Mouse (Mus musculus): ENCODE measurements around the gene Calr4. TPM values are rescaled to one million over a fixed set of nuclear protein-coding genes. Genes with fewer than 3 reads are reported as not detected.

The Calr4 gene
- total RNA-seq (2021) = 1 to 10 TPM in 1 of 2 experiments, under 1 TPM in 1; 0.79 to 1.1 TPM
- long read RNA-seq, experiment 1, partial matches to known transcripts = 1 of 3 reads
- long read RNA-seq, experiment 1, other reads (novel, unspliced or antisense) = 2 of 3 reads
- long read RNA-seq, experiment 2 = 0 reads

DNA sequence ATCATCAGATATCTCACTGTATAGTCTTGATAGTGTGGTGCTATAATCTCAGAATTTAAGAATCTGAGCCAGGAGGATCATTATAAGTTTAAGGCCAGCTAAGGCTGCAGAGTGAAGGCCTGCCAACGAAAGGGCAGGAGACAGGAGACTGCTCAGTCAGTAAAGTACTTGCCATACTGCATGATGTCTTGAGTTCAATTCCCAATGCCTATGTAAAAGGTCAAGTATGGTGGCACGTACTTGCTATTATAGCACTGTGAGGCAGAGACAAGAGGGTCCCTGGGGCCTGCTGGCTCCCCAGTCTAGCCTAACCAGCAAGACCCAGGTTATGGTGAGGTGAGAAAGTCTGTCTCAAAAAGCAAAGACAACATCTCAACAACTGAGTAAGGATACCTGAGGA, at the start of gene Calr4:
TSS of gene Calr4 (plus strand) at position 301 of the 400 bp plus-strand sequence.
- DNase-seq = no peak

DNA sequence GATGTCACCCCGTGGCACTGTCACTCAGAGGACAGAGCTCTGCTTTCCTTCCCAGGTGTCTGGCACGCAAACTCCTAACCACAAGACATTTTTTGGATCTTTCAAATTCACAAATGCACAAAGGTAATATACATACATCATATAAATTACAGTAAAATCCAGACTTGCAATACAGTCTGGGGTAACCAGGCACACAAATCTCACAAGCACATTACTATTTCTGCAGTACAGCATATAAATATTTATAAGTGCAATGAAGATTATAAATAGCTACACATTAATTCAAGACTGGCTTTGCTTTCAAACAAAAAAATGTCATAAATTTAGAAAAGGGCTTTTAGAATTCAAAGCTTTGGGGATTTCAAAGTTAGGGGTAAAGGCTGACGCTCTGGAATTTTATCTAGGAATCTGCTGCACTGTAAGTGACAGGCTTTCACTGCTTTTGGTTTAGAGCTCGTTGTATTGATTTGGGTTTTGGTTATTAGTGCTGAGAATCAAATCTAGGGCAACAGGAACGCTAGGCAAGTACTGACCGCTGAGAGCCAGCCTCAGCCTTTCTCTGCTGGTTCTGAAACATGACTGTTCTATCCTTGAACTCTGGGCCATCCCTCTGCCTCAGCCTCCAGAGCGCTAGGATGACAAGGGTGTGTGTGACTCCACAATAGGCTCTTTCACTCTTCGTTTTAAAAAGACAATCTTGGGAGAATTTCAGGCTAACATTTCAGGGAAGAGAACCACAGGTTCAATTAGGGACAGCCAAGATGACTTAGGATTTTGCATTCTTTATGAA, 48.5 kb upstream of the Calr4 start:
- DNase-seq = peak in 1 of 2 experiments; percentile 20

DNA sequence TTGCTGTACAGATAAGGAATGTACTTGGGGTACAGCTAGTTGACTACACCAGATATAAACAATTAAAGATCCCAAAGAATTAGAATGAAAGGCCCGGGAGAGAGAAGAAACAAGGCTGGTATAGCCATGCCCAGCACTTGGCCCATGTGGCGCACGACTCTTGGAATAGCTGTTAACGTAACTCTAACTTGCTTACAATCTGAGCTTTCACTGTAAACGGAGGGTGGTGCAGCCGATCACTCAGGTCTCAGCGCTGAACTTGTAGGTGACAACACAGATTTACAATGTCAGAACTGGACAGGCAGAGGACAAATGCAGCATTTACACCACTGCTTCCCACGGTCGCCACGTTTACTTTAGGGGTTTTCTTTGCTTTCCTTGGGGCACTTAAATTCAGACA, 42.7 kb upstream of the Calr4 start:
- no peak for DNase-seq

DNA sequence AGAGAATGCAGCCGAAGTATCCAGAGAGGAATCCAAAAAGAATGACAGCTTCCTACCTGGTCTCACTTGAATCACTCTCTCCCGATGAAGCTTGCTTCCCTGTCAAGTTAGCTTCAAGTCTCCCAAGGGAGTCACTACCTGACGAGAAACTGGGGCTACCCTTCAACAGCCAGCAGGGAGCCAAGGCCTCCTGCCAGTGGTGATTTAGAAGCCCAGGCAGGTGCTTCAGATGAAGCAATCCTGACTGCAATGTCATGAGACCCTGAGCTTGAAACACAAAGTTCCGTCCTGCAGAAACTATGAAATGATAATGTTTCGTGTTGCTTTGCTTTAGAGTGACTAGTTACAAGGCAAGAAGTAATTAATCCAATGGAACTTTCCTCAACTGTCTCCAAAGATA, 40.4 kb upstream of the Calr4 start:
- no peak for DNase-seq

DNA sequence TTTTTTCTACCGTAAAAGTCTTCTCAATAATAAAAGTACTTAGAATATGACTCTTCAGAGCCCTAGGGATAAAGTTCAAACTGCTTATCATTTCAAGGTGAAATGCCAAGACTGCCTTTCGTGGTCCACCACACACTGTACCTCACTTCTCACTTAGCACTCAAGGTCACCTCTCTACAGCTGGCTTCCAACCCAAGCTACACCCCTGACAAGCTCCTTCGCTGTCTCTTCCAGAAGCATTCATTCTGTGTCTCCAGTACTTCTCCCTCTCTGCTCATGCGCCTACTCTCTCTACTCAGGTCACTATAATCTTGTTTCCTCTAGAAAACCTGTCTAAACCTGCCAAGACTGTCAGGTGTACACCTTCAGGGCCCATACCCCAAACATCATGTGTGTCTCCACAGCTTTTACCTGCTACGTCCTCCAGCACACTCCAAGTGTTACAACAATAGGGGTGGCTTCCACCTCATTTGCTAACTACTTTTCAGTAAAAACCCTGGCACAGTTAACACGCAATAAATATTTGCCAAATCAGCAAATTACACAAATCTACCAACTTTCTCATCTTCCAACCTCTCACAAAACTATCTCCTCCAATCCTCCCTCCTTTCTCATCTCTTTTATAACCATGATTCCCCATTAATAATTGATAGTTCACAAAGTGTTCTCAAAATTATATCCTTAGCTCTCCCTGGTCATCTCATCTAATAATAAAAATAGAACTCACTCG, 38.2 kb upstream of the Calr4 start:
- no peak for DNase-seq

DNA sequence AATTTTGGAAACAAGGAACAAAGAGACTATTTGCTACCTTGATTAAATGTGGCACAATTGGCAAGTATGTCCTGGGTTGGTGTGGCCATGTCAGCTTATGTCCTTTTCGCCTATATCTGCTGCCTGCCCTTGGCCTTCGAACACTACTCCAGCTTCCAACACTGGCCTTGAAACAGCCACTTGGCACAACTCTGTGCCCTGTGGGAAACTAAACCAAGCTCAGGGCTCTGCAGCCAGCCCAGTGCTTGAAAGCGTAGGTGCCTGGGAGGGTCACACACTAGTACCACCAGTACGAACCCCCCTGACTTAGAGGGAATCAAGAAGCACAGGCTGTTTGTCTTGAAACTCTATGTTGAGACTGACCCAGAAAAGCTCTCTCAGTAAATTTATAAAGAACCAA, 35.2 kb upstream of the Calr4 start:
- peak; percentile 70 to 79 for DNase-seq

DNA sequence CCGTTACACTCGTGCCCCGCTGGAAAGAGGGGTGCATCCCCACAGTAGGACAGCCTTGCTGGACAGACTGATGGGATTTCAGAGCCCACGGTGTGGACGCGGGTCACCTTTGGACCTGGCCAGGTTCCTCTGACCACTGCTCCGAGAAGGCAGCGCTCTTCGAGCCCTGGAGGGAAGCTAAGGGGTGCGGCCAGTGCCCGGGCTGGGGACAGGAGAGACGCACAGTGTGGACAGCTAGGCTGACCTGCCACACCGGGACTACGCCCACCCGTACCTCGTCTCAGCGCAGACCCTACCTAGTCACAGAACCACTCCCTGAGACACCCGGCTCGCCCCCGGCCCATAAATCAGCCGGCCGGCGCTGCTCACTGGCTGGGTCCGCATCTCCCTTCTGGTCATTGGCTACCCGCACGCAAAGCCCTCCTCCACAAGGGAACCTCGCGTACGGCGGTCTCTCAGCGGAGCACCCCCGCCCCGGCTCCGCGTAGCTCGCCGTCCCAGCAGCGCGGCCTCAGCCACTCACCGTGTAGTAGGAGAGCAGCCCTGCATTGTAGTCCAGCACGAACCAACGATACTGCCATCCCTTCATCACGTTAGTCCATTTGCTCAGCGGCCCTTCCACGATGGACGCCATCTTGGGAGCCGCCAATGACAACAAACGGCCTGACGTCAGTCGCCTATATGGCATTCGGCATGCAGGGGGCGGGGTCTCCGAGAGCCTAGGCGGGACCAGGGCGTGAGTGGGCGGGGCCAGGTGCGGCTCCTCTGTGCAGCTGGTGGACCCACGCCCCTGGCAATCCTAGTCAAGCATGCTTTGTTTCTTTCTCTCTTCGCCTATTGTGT, 32.5 kb upstream of the Calr4 start, which contains the start of gene Osbpl9:
TSS of gene Osbpl9 (minus strand) at position 691 of the 843 bp plus-strand sequence.
- peak; percentile 98 to 99 for DNase-seq

DNA sequence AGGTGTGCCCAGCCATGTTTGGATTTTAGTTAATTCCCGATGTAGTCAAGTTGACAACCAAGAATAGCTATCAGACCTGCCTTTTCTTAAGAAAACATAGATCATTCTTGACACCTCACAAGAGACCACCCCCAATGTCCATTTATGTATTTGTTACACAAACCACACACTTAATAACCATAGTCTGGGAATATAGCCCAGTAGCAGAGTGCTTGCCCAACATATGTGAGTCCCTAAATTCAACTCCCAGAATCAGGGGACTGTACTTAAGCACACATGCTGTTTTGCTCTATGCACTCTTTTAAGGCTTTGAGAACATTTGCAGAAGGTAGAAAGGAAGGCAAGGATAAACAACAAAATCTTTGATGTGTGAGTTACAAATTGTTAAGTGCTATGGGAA, 30.4 kb upstream of the Calr4 start:
- DNase-seq = no peak

DNA sequence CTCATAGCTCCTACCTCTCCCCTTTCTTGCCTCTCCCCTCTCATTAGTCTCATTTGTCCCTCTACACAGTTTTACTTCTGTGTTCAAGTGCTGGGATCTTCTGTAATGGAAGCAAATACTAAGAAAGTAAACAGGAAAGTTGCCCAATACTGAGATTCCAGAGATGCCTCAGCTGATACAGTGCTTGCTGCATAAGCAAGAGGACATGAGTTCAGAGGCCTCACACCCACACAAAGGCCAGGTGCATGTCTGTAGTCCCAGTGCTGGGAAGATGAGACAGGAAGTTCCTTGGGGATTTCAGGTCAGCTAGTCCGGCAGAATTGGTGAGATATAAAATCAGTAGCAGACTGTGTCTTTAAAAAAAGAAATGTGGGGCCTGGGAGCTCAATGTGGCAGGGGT, 29.9 kb upstream of the Calr4 start:
- DNase-seq = no peak

DNA sequence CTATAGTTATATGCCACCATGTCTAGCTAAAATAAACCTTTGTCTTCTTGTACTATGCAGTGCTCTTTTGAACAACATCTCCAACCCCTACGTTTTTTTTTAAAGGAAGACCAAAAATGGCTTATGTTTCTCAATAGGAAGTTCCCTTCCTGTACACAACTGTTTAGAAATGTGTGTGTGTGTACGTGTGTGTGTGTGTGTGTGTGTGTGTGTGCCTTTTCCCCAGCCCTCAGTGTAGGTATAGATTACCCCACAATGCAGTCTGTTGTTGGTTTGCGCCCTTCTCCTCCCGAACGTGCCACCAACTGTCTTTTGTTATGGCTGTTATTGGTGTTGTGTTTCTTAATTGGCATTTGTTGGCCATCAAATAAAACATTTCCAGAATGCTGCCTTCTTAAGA, 26.8 kb upstream of the Calr4 start:
- no peak for DNase-seq

DNA sequence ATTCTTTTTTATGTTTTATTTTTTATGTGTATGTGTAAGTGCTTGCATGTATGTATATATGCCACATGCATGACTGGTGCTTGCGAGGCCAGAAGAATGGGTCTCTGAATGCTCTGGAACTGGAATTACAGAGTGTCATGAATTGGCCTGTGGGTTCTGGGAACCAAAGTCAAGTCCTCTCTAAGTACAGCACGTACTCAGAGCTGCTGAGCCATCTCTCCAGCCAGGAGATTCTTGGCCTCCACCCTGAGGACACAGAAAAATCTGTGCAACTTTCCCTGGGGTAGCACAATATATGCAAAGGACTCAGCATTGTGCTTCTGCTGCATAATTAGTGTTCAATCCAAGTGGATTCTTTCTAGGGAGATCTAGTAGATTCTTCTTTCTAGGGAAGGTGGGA, 24.0 kb upstream of the Calr4 start:
- no peak for DNase-seq

DNA sequence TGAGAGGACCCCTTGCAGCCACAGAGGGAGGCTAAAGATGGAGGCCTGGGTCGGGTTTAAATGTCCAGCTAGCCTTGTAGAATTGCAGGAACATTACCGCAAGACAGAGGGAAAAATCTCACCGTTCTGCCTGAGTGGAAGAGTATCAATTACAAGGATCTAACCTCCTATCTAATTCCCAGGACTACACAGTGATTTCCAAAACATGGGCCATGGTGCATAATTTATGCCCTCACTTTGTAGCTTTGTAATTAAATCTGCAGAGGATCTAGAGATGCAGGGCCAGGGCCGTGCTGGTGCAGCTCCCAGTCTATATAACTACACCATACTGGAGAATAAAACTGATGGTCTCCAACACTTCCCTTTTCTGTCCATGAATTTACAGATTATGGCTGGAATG, 23.4 kb upstream of the Calr4 start:
- DNase-seq = no peak

DNA sequence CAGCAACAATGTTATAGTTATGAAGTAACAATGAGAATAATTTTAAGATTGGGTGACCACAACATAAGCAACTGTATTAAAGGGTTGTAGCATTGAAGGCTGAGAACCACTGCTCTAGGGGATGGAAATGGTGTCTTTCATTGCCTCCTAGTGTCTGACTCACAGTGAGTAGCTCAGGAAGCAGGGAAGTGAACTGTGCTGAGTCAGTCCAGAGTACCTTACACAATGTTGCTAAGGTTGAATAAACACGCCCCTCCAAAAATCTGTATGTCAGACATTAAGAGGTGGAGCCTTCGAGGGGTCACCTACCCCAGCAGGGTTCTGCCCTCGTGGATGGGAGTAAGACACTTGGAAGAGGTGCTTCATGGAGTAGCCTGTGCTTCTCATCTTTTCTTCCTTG, 20.3 kb upstream of the Calr4 start:
- no peak for DNase-seq

DNA sequence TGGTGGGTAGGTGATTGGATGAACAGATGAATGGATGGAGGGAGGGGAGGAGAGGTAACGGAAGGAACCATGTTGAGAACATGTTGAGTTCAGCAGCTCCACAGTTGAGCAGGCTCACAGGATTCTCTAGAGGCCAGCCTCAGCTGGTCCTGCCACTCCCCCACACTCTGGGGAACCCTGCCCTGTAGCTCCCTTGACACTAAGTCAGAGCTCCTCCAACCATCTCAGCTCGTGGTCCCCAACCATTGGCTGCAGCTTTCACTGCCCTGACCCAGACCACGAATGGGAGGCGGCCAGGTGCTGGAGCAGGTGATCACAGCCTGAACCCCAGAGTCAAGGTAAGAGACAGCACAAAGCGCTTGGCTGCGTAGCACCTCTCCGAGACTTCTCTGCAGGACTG, 16.3 kb upstream of the Calr4 start:
- no peak for DNase-seq

DNA sequence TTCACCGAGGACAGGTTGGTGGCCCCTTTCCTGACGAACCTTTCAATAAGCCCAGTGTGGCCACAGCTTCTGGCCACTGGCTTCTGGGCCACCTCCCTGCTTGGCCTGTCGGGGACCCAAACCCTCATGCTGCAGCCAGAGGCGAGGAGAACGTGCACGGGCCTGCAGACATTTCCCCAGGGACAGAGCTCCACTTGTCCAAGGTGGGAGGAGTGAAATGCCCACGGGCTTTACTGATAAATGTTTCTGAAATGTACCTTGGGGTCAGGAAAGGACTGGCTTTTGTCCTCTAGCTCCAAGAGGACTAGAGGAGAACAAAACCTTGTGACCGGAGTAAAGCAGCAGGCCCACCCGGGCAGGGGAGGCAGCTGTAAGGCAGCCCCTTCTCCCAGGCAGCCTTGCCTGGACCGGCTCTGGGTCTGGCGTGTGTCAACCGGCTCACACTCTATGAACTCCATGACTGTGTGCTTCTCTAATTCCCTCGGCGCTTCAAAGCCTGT, 13.8 kb upstream of the Calr4 start:
- DNase-seq = no peak

DNA sequence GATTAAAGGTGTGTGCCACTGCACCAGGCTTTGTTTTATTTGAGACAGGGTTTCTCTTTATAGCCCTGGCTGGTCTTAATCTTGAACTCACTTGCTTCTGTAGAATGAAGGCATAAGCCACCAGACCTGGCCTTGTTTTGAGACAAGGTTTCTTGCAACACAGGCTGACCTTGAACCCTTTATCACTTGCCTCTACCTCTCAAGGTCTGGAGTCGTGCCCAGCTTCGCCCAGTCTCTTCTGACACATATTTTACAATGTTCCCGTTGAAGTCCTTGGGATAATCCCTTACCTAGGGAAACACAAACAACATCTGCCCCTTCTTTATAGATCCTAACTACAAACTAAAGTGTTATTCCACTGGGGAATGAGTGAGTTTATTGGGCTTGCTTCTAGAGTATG, 12.3 kb upstream of the Calr4 start:
- DNase-seq = peak; percentile 85 to 89

DNA sequence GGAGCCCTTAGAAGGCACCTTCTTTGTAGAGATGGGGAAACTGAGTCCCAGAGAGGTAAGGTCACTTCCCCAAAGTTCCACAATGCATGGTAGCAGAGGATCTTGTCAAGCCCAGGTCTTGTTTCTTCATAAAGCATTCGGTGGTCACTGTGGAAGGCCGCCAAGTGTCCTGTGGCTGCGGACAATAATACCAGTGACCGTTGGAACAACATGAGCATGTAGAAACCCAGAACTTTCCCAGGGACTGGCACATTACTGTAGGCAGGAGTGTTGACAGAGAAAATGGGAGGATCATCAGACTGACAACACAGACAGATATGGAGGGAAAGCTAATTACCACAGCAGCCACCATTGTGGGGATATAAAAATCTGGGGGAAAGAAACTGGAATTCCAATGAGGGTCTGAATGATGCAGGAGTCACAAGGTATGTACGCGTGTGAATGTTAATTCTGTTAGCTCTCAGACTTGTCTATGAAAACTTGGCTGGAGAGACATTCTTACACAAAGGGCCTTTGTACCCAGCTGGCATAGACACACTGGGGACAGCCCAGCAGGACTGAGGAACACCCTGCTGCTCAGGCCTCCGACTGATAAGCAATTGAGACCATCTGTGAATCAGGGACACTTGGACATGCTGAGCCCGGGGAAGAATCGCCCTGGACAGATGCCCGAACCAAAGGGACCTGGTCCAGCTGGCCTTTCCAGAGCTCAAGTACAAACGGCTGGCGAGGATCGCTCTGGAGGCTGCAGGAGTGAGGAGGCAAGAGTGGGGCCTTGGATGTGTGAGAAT, 9.3 kb upstream of the Calr4 start:
- DNase-seq = peak; percentile 90 to 93

DNA sequence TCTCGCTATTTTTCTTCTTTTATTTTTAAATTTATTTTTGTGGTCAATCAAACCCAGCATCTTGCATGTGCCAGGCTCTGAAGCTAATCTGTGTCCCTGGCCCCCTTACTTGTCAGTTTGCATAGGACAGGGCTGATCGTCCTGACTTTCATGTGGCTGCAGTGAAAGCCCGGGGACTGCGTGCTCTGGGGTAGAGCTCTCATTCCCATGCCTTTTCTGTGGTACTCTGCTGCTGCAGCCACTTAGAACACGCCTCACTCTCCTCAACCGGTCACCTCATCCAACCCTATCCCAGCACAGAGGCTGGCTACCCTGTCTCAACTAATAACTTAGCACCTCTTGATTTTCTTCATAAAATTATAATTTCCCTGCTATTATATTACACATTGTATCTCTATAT, 8.7 kb upstream of the Calr4 start:
- no peak for DNase-seq

DNA sequence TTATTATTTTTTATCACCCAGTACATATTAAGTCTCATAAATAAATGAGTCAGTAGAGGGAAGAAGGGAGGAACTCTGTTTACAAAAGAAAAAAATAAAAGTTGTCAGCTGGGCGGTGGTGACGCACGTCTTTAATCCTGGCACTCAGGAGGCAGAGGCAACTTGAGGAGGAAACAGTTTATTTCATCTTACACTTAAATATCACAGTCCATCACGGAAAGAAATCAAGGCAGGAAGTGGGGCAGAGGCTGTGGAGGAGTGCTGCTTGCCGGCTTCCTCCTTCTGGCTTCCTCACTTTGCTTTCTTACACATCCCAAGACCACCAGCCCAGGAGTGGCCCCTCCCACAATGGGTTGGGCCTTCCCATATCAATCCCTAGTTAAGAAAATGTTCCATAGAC, 8.2 kb upstream of the Calr4 start:
- no peak for DNase-seq

DNA sequence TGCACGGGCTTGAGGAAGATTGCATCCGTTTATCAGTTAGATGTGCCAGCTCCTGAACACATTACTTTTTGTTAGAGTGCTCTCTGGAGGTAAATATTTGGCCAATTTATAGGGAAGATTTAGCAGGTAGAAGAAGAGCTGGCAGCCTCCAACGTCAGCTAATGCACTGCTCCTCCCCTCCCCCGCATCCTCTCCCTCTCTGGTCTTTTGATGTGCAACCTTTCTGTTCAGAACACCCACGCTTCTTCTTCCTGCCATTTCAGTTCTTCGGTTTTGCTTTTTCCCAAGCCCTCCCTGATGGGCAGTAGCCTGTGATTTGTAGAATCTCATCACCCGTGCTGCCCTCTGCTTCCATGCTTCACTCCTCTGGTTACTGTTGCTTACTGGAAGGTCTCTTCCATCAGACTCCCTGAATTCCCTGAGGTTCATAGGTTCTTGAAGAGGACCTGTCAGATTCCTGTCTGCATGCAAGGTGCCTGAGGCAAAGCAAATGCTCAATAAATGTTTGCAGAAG, 4.5 kb upstream of the Calr4 start:
- DNase-seq = no peak

DNA sequence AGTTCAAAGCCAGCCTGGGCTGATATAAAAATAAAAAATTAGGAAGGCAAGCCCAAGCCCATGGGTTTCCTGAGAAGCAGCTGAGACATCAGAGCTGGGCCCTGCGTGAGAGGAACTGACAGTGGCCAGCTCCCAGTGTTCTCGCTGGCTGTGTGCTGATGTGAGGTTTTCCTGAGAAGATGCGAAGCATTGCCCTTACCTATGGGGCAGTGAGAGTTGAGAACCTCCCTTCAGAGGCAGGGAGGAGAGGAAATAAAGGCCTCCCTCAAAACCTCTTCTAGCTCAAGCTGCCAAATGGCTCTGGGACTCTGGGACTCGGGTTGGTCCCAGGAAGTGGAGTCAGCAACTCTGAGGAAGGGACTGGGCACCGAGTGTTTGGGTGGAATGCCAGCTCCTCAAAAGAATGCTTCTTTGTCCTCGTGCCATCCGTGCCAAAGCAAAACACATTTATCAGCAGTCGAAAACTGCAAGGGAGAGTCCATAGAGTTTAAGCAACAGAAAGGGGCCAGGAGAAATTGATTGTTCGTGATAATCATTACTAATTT, 593 bp downstream of the Calr4 start:
- DNase-seq = no peak

Measured in adrenal gland, postnatal 36 days (tissue).